Mouse (Mus musculus) layer of hippocampus, postnatal 10 days (tissue): ENCODE data around the gene Tubb4b. TPM values are rescaled to one million over a fixed set of nuclear protein-coding genes. Genes with fewer than 3 reads are reported as not detected.
A peak's percentile ranks its signal among the peaks of the same experiment; 100 is the strongest.

Experiments
- DNase-seq, 2 experiments: peaks; one replicate each; pipeline ENCODE4 v3.0.0; 2021; ENCODE audit warnings: low spot score in 2 of 2
- total RNA-seq, 2 experiments: library from RNA; stranded (reverse); gene quantifications; 2 replicates each; pipeline ENCODE4 v1.2.3; 2021

Tubb4b gene
- total RNA-seq, 2 experiments from 2014 or later = 394 to 449 TPM

DNA sequence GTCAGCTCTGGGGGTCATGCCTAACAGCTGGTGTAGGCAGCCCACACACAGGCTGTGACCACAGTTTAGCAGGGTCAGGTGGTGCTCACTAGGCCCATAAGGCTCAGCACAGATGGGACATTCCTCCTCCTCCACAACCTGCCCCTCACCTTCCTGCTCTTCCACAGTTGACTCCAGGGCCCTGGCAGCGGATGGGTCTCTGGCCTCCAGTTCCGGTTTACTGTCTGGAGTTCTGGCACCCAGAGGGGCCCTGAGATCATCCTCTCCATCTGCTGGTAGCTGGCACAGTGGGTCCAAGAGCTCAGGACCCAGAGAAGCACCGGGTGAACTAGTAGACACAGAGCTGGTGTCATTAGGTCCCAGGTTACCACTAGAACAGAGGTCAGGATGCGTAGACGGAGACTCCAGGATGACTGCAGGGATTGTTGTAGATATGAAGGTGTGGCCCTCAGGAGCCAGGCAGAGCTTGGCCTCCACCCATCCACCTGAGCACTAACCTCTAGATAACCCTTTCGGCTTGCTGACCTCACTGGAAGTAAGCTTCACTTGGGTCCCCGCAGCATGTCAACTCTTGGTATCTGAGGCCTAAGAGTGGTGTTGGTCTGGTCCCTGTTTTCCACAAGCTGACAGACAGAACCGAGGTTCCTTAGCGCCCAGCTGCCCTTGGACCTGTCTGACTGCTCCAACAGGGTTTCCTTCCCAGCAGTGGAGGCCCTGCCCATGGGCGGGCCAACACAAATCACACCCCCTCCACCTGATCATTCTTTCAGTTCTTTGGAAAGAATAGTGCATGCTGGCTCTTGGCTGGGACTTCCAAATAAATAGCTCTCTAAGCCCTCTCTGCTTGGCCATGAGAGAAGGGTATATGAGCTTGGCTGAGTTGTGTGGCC lies 21.9 kb upstream of the Tubb4b start, which contains the start of gene AL732309.1:
Gene AL732309.1, minus strand, starts transcription at position 681 of the 890 bp plus-strand sequence.
- DNase-seq = no peak

DNA sequence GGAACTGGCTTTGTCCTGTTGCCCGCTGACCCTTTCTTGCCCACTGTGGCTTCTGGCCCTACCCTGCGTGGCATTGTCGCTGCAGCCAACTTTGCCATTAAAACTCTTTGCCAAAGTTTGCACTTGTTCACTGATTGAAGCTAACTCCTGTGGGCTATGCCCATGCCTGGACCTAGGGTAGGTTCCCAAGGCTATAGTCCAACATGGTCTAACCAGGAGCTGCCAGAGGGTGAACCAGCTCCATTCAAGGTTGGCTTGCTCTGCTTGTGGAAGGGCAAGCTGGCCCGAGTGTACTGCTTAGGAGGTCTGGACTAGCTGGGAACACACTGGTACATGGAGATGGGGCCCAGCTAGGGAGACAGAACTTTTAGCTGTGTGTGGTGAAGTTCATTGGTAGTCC lies 19.6 kb upstream of the Tubb4b start:
- DNase-seq = no peak

DNA sequence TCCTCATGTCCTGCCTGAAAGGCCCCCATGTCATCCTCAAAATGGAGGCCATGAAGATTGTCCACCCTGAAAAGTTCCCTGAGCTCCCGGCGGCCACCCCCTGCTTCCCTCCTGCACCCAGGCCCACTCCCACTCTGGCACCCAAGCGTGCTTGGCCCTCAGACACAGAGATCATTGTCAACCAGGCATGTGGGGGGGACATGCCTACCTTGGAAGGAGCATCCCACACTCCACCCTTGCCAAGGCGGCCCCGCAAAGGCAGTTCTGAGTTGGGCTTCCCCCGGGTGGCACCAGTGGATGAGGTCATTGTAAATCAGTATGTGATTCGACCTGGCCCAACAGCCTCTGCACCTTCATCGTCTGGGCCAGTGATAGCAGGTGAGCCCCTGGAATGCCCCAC lies 18.8 kb upstream of the Tubb4b start:
- DNase-seq = no peak

DNA sequence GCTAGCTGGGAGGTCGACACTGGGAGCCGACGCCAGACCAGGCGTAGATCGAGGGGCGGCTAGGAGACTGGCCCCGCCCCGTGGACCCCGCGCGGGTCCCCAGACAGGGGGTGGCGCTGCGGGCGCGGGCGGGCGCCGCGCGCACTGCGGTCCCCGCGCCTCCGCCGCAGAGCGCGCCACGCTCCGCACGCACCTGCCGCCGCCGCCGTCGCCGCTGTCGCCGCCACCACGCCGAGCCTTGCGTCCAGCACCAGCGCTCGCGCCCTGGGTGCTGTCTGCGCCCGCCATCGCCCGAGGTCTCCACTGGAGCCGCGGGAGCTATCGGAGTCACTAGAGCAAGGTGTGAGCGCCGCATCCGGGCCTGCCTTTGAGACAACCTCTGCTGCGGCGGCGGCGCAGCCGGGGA lies 17.6 kb upstream of the Tubb4b start, which contains the start of the genes Rnf208 and Cysrt1:
Gene Rnf208, plus strand, starts transcription at position 155 of the 406 bp plus-strand sequence.
Gene Cysrt1, minus strand, starts transcription at position 352 of the 406 bp plus-strand sequence.
- DNase-seq = peak; percentile 35 to 60

DNA sequence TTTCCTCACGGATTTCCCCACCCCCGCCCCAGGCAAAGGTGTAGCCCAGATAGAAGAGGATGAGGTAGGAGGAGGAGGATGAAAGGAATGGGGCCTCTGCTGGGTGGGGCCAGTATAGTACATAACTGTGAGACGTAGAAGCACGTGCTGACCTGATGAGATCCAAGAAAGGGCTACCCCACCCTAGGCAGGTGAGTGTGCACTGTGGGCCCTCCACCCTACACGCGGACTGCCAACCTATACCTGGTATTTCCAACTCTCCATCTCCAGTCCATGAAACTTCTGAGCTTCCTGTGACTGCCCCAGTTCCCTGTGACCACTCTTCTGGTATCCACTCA lies 16.9 kb upstream of the Tubb4b start:
- no peak for DNase-seq

DNA sequence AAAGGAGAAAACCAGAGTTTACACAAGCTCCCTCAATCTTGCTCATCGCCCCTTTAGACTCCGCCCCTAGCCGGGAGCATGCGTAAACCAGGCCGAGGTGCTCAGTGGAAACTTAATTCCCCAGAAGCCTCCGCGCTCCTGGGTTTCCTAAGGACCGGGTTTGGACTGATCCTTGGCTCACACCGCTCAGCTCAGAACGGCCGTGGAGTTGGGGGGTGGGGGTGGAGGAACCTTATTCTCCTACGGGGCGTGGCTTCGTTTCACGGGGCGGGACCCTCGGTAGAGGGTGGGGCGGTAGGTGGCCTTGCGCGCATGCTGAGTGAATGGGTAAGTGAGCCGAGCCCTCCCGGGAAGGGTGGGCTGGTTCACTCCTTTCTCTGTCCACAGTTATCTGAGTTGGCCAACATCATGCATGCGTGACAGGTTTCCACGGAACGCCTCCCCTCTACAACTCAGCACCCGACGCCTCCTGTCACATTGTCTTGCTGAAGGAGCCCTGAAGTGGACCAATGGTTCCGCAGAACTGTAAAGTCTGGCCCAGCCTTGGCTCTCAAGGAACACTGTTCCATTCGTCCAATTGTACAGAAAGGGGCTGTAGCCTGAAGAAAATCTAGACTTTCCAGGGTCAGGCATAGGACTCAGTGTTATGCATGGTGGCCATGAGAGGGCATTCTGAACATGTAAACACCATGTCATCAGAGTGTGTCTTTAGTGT lies 16.4 kb upstream of the Tubb4b start:
- DNase-seq = peak; percentile 46 to 66

DNA sequence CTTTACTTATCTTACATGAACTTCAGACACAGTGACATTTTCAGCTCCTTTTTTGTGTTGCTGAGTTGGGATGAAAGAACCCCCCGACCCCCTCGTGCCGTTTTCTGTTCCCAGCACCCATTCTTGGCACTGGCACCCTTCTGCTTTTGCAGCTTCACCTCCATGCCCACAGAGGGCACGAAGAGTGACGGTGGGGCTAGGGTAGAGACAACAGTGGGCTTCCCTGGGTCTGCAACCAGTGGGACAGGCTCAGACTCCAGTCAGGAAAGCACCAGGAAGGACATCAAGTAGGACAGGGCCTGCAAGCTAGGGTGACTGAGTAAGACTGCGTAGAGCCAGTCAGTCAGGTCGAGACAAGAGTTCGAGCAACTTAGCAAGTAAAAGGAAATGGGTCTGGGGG lies 15.8 kb upstream of the Tubb4b start:
- DNase-seq = no peak

DNA sequence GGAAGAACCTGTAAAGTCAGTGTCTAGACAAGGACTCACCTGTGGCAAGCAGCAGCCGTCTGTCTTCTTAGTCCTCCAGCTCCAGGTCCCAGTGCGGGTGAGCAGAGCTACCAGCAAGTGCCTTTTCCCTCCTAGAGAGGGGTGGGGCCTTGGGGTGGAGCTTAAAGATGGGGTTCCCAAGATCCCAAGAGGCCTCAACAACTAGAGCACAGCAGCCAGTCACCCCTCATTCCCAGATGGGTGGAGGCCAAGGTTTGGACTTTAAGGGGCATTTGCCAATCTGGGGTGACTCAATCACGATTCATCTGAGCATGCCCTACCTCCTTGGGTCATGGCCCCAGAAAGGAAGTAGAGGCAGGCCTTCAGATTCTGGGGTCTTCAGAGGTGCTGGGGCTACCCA lies 15.3 kb upstream of the Tubb4b start:
- DNase-seq = no peak

DNA sequence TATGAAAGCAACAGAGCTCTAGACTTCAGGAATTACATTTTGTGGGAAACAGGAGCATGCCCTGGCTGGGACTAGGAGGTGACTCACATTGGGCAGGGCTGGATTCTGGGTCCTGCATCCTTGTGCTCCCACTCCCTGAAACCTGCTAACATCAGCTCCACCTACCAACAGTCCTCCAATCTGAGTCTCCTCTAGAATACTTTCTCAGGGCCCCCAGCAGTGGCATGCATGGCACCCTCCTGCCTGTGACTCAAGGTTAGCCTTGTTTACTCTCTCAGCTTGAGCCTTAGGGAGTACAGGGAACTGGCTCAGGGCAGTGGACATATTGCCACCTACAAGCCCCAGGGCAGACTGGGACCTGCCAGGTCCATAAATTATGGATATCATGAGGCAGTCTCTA lies 13.6 kb upstream of the Tubb4b start:
- DNase-seq = no peak

DNA sequence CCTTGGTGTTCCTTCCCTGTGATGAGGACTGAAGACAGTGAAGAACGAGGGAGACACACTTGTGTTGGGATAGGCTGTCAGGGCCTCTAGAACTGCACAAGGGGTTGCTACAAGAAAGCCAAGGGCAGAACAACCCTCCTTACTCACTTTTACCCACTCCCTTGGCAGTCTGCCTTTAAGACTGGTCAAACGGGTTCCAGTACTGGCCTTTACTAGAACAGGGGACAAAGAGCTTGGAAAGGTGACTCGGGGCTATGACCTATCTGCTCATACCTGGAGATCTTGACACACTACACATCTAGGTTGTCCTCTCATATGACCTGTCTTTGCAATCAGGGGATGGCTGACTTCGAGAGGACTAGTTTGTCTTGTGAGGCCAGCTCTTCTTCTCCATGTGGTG lies 13.0 kb upstream of the Tubb4b start:
- no peak for DNase-seq

DNA sequence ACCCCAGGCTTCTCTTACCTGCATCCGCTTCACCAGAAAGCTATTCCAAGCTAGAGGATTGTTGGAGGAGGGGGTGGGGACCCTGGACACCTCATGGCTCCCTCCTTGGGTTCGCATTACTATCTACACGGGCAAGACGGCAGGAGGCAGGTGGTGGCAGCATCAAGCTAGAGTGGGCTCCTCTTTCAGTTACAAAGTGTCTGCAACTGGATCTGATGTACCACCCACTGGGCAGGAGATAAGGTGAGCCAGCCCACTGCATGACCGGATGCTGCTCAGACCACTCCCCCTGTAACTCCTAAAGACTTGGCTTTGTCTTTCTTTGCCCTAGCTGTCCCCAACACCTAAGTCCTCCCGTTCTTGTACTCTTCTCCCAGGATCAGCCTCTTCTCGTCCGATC lies 12.1 kb upstream of the Tubb4b start, which contains the start of gene Rnf224:
Gene Rnf224, minus strand, starts transcription at position 174 of the 400 bp plus-strand sequence.
- DNase-seq = no peak

DNA sequence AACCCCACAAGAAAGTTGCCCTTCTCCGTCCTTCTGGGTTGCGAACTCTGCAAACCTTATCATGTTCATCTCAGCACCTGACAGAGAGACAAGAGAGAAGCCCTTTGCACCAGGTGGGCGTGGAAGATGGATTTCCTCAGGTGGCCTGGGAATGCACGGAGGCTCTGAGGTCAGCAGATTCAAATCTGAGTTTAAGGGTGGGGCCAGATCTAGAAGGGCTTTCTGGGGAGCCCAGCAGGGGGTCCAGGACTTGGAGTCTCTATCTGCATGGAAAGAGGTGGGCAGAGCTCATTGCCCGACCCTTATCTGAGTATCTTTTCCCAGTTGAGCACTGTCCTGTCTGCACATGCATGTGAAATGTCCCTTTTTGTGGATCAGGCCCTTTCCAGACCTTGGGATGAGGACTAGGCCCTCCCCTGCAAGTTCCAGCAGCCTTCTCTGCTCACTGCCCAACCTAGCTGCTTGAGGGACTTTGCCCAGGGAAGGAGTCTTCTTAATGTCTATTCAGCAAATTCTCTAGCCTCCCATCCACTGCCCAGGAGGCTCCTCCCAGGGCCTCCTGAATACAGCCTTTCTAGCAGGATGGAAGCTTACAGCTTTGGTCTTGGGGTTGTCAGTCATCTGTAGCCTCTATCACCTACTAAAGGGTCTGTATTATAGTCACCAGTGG lies 10.2 kb upstream of the Tubb4b start:
- no peak for DNase-seq

DNA sequence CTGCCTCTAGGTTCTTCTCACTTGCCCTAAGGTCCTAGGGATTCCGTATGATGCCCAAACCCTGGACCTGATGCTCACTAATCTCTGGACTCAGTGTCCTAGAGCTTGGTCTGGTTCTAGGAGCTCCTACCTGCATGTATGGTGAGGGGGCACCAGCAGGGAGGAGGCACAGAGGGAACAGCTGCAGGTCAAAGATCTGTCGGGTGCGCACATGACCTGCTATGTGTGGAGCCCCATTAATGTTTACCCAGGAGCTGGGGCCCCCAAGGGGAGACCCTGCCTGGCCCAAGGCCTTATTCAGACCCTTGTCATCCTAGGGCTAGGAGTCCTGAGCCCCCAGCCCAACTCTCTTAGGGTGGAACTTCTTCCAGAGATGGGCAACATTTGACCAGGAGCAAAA lies 9.5 kb upstream of the Tubb4b start, which contains the start of gene Slc34a3:
Gene Slc34a3, minus strand, starts transcription at position 315 of the 400 bp plus-strand sequence.
- DNase-seq = no peak

DNA sequence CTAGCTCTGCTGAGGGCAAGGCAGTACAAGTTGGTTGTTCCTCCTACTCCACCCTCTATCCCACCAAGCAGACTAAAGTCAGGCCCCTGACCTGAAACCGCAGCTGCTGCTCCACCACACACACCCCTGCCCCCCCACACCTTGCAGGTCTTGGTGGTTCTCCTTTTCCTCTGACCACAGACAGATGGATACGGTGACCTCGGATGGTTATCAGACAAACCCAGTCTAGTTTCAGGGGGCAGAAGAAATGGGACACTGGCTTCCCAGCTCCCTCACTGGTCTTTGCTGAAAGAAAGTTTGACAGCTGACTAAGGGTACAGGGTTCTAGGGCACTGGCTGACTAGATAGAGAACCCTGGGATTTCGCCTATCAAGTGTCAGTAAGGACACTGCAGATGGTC lies 8.9 kb upstream of the Tubb4b start:
- DNase-seq = no peak

DNA sequence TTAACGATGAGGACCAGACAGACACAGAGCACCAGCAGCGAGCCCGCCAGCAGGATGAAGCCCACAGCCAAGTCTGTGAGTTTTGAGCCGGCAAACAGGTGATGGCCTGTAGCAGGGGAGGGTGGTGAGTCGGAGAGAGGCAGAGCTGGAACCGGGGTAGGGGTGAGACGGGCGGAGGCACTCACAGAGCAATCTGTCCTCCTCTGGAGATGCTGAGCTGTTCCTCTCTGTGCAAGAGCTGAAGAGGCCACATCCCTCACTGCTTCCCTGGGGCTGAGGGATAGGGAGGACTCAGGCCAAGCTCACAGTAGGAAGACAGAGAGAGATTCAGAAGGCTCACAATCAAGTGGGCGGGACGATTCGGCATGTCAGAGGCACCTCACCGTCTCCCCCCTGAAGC lies 6.5 kb upstream of the Tubb4b start:
- no peak for DNase-seq

DNA sequence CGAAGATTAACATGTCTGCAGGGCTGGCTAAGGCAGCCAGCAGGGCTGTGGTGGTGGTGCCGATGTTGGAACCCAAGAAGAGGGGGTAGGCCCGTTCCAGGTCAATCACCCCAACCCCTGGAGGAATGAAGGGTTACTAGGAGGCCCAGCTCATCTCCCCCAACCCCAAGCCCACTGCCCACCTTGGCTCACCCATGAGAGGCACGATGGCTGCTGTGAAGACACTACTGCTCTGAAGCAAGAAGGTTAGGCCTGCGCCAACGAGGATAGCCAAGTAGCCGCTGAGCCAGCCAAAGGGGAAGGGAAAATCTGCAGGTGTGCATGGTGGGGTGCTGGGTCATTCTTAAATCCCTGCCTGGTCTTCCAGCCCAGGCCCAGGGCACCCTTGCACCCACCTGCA lies 6.1 kb upstream of the Tubb4b start:
- DNase-seq = no peak

DNA sequence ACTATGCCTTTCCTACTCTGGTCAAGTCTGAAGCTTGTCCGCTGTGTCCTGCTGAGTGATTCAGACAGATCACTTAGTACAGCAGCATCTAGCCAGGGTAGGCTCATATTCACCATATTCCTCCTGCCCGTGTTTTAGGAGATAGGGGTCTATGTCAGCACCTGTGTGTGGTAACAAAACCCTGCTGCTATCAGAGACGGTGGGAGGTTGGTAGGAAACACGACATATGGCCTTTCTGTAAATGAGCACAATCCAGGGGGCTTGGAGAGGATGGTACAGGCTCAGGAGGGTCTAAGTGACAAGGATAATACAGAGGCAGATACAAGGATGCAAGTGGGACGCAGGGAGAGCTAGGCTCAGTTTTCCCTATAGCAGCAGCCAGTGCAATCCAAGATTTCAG lies 5.1 kb upstream of the Tubb4b start:
- no peak for DNase-seq

DNA sequence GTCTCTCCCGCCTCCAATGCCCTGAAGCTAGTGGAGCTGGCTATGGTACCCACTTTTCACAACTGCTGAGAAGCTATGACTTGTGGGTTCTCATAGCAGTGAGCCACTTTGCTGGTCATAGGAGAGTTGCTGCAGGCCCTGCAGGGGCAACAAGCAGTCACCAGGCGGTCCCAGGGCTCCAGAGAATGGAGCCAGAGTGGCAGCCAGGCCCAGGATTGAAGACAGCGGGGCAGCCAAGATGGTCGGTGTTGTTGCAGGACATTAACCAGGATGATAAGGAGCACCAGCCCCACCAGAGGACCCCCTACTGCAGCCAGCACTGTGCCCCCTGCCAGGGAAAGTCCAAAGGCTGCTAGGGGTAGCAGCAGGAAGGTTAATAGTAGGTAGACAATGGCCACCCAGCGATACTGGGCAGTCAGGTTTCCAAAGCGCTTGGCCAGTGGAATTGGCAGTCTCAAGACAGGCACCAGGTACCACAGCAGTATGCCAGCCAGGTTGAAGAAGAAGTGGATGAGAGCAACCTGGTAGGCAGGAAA lies 4.6 kb upstream of the Tubb4b start:
- no peak for DNase-seq

DNA sequence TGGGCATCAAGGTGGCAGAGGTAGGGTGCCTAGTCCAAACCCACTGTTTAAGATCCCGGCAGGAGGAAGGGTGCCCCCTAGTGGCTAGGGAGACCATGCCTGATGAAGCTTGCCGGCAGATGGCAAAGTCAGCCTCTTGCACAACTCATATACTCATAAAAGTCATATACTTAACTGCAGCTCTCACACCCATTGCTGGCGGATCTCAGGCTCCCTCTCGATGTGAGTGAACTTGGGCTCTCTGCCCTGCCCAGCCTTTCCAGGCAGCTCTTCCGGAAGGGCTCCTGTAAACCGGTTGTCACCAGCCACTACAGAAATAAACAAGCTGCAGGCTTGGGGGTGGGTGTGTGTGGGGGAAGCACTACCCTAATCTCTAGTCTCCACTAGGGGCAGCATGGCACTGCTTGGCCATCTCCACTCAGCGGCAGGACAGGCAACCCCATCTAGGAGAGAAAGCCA lies 4.0 kb upstream of the Tubb4b start:
- DNase-seq = peak; percentile 79 to 86

DNA sequence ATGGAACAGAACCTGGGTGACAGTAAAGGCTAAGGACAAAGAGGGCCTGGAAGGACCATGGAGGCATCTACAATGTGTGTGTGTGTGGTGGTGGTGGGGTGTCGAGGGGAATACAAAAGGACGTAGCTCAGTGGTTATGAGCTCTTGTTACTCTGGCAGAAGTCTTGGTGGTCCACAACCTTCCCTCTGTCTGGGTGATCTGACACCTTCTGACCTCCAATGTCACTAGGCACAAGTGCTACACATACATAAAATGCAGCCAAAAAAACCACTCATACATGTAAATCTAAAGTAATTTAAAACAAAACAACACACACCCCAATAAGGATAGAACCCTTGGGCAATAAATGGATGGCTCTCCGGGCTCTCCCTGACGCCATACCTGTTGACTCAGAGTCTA lies 2.9 kb upstream of the Tubb4b start:
- no peak for DNase-seq

DNA sequence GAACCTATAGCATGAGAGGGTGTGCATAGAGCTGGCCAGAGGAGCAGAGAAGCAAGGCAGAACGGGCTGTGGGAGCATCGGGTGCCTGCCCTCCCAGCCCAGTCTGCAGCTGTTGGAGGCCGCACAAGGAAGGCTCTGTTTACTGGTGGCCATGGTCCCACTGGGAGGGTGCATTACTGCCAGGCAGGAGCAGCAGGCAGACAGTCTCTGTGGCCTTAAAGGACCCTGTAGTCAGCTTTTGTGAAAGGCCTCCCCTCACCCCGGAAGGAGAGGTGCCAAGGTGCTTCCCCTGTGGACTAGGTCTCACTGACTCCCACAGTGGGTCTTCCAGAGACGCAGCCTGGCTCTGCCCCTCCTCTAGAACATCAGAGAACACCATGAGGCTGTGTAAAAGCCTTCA lies 2.4 kb upstream of the Tubb4b start:
- DNase-seq = peak; percentile 58 to 67
